Mouse (Mus musculus) liver, postnatal 0 days (tissue): Measurements from ENCODE around the gene Olfr124.

ENCODE experiments used
- CTCF ChIP-seq: sonication (generic); IDR thresholded peaks from 2 replicates; pipeline ENCODE4 v1.5.1; 2016; ENCODE audit warnings: antibody characterized with exemption, low read depth
- EP300 ChIP-seq: IDR thresholded peaks from 2 replicates; pipeline ENCODE4 v1.6.1; 2016; ENCODE audit warnings: antibody characterized with exemption, low read depth, mild to moderate bottlenecking

DNA sequence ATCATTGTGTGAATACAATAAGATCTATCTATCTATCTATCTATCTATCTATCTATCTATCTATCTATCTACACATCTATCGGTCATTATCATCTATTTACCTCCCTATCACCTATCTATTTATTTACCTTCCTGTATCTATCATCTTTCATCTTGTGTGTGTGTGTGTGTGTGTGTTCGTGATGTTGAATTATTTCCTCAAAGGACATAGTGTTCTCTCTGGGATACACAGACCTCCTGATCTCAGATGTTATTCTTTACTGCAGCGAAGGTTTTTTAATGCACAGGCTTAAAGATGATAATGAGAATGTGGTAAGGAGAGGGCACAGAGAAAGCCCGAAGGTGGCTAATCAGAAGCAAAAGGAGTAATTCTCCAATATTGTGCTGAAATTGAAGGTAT is 31.4 kb upstream of the Olfr124 start, which contains the start of gene Olfr122:
- TF ChIP-seq CTCF (no peak), EP300 (no peak)
